Mouse (Mus musculus) embryonic facial prominence, embryonic 10.5 days (tissue): ENCODE data around the gene Grn. TPM values are rescaled to one million over a fixed set of nuclear protein-coding genes. Genes with fewer than 3 reads are reported as not detected.

Experiments
- DNase-seq: peaks from one replicate; pipeline ENCODE4 v3.0.0-alpha.2; 2017; ENCODE audit warnings: low spot score
- H3K27ac ChIP-seq: fragments of 300-500 bp; sonication (generic); replicated peaks from 2 replicates; pipeline ENCODE4 v1.5.1; 2016; ENCODE audit warnings: mild to moderate bottlenecking
- H3K27me3 ChIP-seq: fragments of 300-500 bp; sonication (generic); replicated peaks from 2 replicates; pipeline ENCODE4 v1.6.1; 2016; ENCODE audit warnings: low read depth, mild to moderate bottlenecking; ENCODE audit not compliant: poor library complexity, severe bottlenecking
- H3K36me3 ChIP-seq: fragments of 300-500 bp; sonication (generic); replicated peaks from 2 replicates; pipeline ENCODE4 v1.6.1; 2016; ENCODE audit warnings: mild to moderate bottlenecking, moderate library complexity
- H3K4me1 ChIP-seq: fragments of 300-500 bp; sonication (generic); 2 replicates; pipeline ENCODE4 v1.6.1; 2016
- H3K4me3 ChIP-seq: fragments of 300-500 bp; sonication (generic); 2 replicates; pipeline ENCODE4 v1.5.1; 2016; ENCODE audit warnings: mild to moderate bottlenecking, moderate library complexity
- H3K9me3 ChIP-seq: fragments of 300-500 bp; sonication (generic); 2 replicates; pipeline ENCODE4 v1.6.1; 2016; ENCODE audit warnings: mild to moderate bottlenecking
- WGBS: fragments of 180-500 bp; shearing (Covaris S2); methylation state at CpG from one replicate; pipeline ENCODE4 v1.1.7; 2016; 5-methylcytosine and 5-hydroxymethylcytosine counted together
- polyA plus RNA-seq: library from polyadenylated mRNA; unstranded; fragments of >200 nt; fragmentation: Nextera tagmentation; extraction: Ambion mirVana; gene quantifications from 2 replicates; pipeline ENCODE4 v1.2.1, GENCODE M21; 2016

Gene Grn
- polyA plus RNA-seq, 1 experiment from 2014 or later: 87.3 TPM

GRCm38 (mm10) chr11:102432896-102433295 is 2.8 kb downstream of the Grn start:
- Histone ChIP-seq H3K4me3 (peak overlapping the region; percentile 16; the same call in 1 of the 2 replicates), H3K9me3 (no peaks in the 10 kb centered on the region), H3K27me3 (peaks cover 4% of the 10 kb centered on the region), H3K4me1 (peaks cover 54% of the 10 kb centered on the region), H3K27ac (no peak overlapping the region), H3K36me3 (peaks cover 47% of the 10 kb centered on the region)
- 92% methylated on average over 6 of the region's 6 CpGs for WGBS
- DNase-seq: no peak

GRCm38 (mm10) chr11:102433866-102434265 is 3.8 kb downstream of the Grn start:
- H3K4me3 ChIP-seq: no peak overlapping the region
- DNase-seq: no peak
- H3K27ac ChIP-seq: no peak overlapping the region
- H3K36me3 ChIP-seq: peaks cover 57% of the 10 kb centered on the region
- H3K9me3 ChIP-seq: no peaks in the 10 kb centered on the region
- H3K27me3 ChIP-seq: peaks cover 14% of the 10 kb centered on the region
- 92% methylated on average over 7 of the region's 7 CpGs for WGBS
- peaks cover 63% of the 10 kb centered on the region for H3K4me1 ChIP-seq

GRCm38 (mm10) chr11:102434406-102434805 is 4.3 kb downstream of the Grn start:
- DNase-seq: peak; percentile 88
- 13% methylated on average over 7 of the region's 7 CpGs for WGBS

DNA sequence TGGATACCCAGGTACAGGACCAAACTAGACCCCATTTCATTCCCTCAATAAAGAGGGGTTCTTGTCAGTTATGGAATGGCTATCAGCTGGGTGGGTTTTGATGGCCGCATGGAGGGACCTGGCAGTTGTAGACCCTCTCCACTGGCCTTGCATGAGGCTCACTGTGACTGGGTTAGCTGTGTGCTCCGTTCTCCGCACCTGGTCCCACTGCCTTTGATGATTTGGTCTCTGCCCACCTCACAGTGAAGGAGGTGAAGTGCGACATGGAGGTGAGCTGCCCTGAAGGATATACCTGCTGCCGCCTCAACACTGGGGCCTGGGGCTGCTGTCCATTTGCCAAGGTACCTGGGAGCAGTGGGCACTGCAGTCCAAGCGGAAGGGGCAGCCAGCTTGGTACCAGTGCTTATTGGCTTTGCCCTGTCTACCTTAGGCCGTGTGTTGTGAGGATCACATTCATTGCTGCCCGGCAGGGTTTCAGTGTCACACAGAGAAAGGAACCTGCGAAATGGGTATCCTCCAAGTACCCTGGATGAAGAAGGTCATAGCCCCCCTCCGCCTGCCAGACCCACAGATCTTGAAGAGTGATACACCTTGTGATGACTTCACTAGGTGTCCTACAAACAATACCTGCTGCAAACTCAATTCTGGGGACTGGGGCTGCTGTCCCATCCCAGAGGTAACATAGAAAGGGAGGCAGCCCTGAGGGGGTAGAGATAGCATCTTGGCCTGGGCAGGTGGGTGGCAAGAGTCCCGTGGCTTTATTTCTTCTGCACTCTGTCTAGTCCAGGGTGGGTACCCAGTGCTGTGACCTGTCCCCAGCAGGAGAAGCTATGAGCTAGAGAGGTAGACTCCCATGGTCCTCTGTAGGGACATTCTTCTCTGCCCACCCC is 4.9 kb downstream of the Grn start:
- Histone ChIP-seq H3K9me3 (no peaks in the 10 kb centered on the region), H3K4me3 (no peak overlapping the region), H3K36me3 (peaks cover 69% of the 10 kb centered on the region), H3K27me3 (peaks cover 26% of the 10 kb centered on the region), H3K4me1 (peaks cover 60% of the 10 kb centered on the region), H3K27ac (no peak overlapping the region)
- no peak for DNase-seq
- WGBS: 94% methylated on average over 11 of the region's 11 CpGs

More at GRCm38 (mm10) chr11:102434406-102434805, 4.3 kb downstream of the Grn start:
- Histone ChIP-seq H3K9me3 (no peaks in the 10 kb centered on the region), H3K4me1 (peaks cover 63% of the 10 kb centered on the region), H3K27ac (no peak overlapping the region), H3K36me3 (peaks cover 62% of the 10 kb centered on the region), H3K4me3 (no peak overlapping the region), H3K27me3 (peaks cover 19% of the 10 kb centered on the region)

- H3K4me1 ChIP-seq: peaks cover 54% of the 10 kb centered on the region
- peaks cover 77% of the 10 kb centered on the region for H3K36me3 ChIP-seq
- 91% methylated on average over 18 of the region's 18 CpGs for WGBS
- no peak for DNase-seq
- H3K27ac ChIP-seq: no peak overlapping the region
- no peak overlapping the region for H3K4me3 ChIP-seq
- no peaks in the 10 kb centered on the region for H3K9me3 ChIP-seq
- peaks cover 31% of the 10 kb centered on the region for H3K27me3 ChIP-seq
Observed at GRCm38 (mm10) chr11:102435754-102436470, 5.8 kb downstream of the Grn start.

GRCm38 (mm10) chr11:102436471-102436790 is 6.3 kb downstream of the Grn start:
- no peak for DNase-seq
- H3K4me1 ChIP-seq: peaks cover 50% of the 10 kb centered on the region
- 82% methylated on average over 10 of the region's 10 CpGs for WGBS
- H3K9me3 ChIP-seq: no peaks in the 10 kb centered on the region
- peaks cover 31% of the 10 kb centered on the region for H3K27me3 ChIP-seq
- H3K4me3 ChIP-seq: no peak overlapping the region
- H3K36me3 ChIP-seq: peaks cover 83% of the 10 kb centered on the region
- H3K27ac ChIP-seq: no peak overlapping the region

GRCm38 (mm10) chr11:102437120-102438061 is 7.3 kb downstream of the Grn start:
- peak overlapping the region; percentile 63 for H3K27ac ChIP-seq

GRCm38 (mm10) chr11:102438212-102439092 is 8.3 kb downstream of the Grn start:
- Histone ChIP-seq H3K36me3 (peaks cover 95% of the 10 kb centered on the region), H3K4me1 (peaks cover 33% of the 10 kb centered on the region), H3K27ac (peak overlapping the region; percentile 63), H3K9me3 (no peaks in the 10 kb centered on the region), H3K4me3 (peak overlapping the region; percentile 54), H3K27me3 (peaks cover 31% of the 10 kb centered on the region)
- DNase-seq: peak; percentile 93
- WGBS: 6% methylated on average over 77 of the region's 77 CpGs

More at GRCm38 (mm10) chr11:102437120-102438061, 7.3 kb downstream of the Grn start:
- 3% methylated on average over 87 of the region's 87 CpGs for WGBS
- Histone ChIP-seq H3K4me1 (peaks cover 43% of the 10 kb centered on the region), H3K36me3 (peaks cover 92% of the 10 kb centered on the region), H3K27me3 (peaks cover 31% of the 10 kb centered on the region), H3K4me3 (peak overlapping the region; percentile 54), H3K9me3 (no peaks in the 10 kb centered on the region)
- DNase-seq: peak; percentile 80

DNA sequence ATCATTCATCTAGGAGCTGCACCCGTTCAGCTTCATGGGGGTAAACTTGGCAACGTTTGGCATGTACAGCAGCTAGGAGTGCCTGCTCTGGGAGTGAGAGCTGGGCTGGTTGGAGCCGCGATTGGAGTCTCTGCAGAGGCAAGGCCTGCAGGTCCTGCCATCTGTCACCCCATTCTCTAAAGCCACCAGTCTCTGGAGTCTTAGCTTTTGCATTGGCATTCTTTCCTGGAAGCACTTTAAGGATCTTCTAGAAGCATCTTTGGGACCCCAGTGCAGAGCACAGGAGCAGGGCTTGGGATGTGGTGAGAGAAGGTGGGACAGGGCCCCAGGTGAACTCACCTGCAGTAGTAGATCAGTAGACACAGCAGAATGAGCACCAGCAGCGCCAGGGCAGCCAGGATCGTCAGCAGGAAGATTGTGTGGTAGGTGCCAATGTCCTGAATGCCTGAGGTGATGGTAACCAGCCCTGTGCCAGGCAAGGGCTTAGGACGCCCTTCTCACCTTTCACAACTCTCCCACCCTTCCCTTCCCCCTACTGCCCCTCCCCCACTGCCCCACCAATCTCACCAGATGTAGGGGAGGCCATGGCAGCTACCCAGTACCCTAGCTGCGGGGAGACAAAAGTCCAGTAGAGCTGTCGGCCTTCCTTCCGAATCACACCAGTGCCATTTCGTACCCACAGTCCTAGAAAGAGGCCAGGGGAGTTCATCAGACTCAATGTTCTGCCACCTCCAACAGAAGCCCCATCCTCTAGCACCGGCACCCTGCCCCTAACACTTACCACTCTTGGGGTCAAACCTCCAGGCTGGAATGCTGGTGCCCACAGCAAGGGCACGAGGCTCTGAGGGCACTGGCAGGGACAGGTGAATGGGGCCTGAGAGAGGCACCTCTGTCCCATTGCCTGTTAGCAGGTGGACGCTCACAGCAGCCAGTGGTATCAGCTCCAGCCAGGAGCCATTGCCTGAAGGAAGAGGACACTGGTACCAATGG is 9.3 kb downstream of the Grn start:
- Histone ChIP-seq H3K4me3 (peak overlapping the region; percentile 54; the same call in 1 of the 2 replicates), H3K4me1 (peaks cover 38% of the 10 kb centered on the region), H3K9me3 (no peaks in the 10 kb centered on the region), H3K36me3 (peaks cover 96% of the 10 kb centered on the region), H3K27me3 (peaks cover 31% of the 10 kb centered on the region), H3K27ac (no peak overlapping the region)
- 80% methylated on average over 14 of the region's 14 CpGs for WGBS
- DNase-seq: no peak

GRCm38 (mm10) chr11:102440255-102440654 is 10.1 kb downstream of the Grn start:
- peaks cover 36% of the 10 kb centered on the region for H3K27me3 ChIP-seq
- WGBS: 89% methylated on average over 8 of the region's 8 CpGs
- no peak for DNase-seq
- no peaks in the 10 kb centered on the region for H3K9me3 ChIP-seq
- H3K4me3 ChIP-seq: no peak overlapping the region
- no peak overlapping the region for H3K27ac ChIP-seq
- peaks cover 88% of the 10 kb centered on the region for H3K36me3 ChIP-seq
- H3K4me1 ChIP-seq: peaks cover 46% of the 10 kb centered on the region
